Mouse (Mus musculus) T-helper 17 cell (primary cell): ENCODE data around the gene Srsf3.
"Not testable (repeated sequence)": the region's sequence is repeated elsewhere in the genome, so short reads cannot be mapped to it uniquely, and the experiment has no call there.

Source experiments
- in situ Hi-C, 2 experiments: fragments of 300-600 bp; cut with MboI, MseI; formaldehyde crosslinking; loops; 1 replicate in 1 of 2; 2 replicates in 1 of 2; pipeline ENCODE4 v1.15.1; 2025; ENCODE audit warnings: high pct_unique_total_duplicates in 2 of 2

The Srsf3 gene

GRCm38 (mm10) chr17:29018292-29018984 is 14.0 kb upstream of the Srsf3 start:
- in situ Hi-C loops: loop anchor here in 1 of 2 experiments (10.0 kb wide), 1 partner anchor 976 kb away; no protein-coding TSS in a partner anchor

GRCm38 (mm10) chr17:29019391-29019790 is 13.0 kb upstream of the Srsf3 start:
- in situ Hi-C loops: loop anchor here in 1 of 2 experiments (10.0 kb wide), 1 partner anchor 975 kb away; no protein-coding TSS in a partner anchor

GRCm38 (mm10) chr17:29020444-29020843 is 12.0 kb upstream of the Srsf3 start:
- in situ Hi-C loops: no loop called here

- in situ Hi-C loops: no loop called here
Observed at GRCm38 (mm10) chr17:29022230-29022819, 10.1 kb upstream of the Srsf3 start.

GRCm38 (mm10) chr17:29023346-29023745 is 9.1 kb upstream of the Srsf3 start:
- in situ Hi-C loops: no loop called here

GRCm38 (mm10) chr17:29024047-29024892 is 8.2 kb upstream of the Srsf3 start:
- in situ Hi-C loops: no loop called here

- in situ Hi-C loops: no loop called here
Observed at GRCm38 (mm10) chr17:29024896-29025565, 7.4 kb upstream of the Srsf3 start.

- in situ Hi-C loops: no loop called here
Observed at GRCm38 (mm10) chr17:29026652-29027356, 5.6 kb upstream of the Srsf3 start.

- in situ Hi-C loops: loop anchor here in 1 of 2 experiments (10.0 kb wide), 1 partner anchor 464 kb away; the partner anchor contains the start of gene Pim1
Observed at GRCm38 (mm10) chr17:29030321-29031034, 1.9 kb upstream of the Srsf3 start.

- in situ Hi-C loops: loop anchor here in 1 of 2 experiments (10.0 kb wide), 1 partner anchor 464 kb away; the partner anchor contains the start of gene Pim1
Observed at GRCm38 (mm10) chr17:29031085-29031711, 1.2 kb upstream of the Srsf3 start.

GRCm38 (mm10) chr17:29031771-29032273 is 606 bp upstream of the Srsf3 start:
- in situ Hi-C loops: loop anchor here in 1 of 2 experiments (10.0 kb wide), 1 partner anchor 463 kb away; the partner anchor contains the start of gene Pim1

GRCm38 (mm10) chr17:29033569-29034061 is 1.2 kb downstream of the Srsf3 start:
- in situ Hi-C loops: loop anchor here in 1 of 2 experiments (10.0 kb wide), 1 partner anchor 461 kb away; the partner anchor contains the start of gene Pim1

GRCm38 (mm10) chr17:29034264-29034663 is 1.8 kb downstream of the Srsf3 start:
- in situ Hi-C loops: loop anchor here in 1 of 2 experiments (10.0 kb wide), 1 partner anchor 461 kb away; the partner anchor contains the start of gene Pim1

GRCm38 (mm10) chr17:29035506-29035905 is 3.1 kb downstream of the Srsf3 start:
- in situ Hi-C loops: loop anchor here in 1 of 2 experiments (10.0 kb wide), 1 partner anchor 459 kb away; the partner anchor contains the start of gene Pim1

GRCm38 (mm10) chr17:29039351-29039750 is 6.9 kb downstream of the Srsf3 start:
- in situ Hi-C loops: loop anchor here in 1 of 2 experiments (10.0 kb wide), 1 partner anchor 455 kb away; the partner anchor contains the start of gene Pim1

GRCm38 (mm10) chr17:29041632-29042031 is 9.2 kb downstream of the Srsf3 start:
- in situ Hi-C loops: not testable (repeated sequence)

GRCm38 (mm10) chr17:29042569-29042968 is 10.1 kb downstream of the Srsf3 start:
- in situ Hi-C loops: no loop called here

- in situ Hi-C loops: no loop called here
Observed at GRCm38 (mm10) chr17:29043583-29043982, 11.2 kb downstream of the Srsf3 start.
